In genomic region chr11:61687595-61687994, GRCm38 (mm10) we compare ENCODE assay signal across 18 mouse cellular contexts. TPM values are rescaled to one million over a fixed set of nuclear protein-coding genes. Genes with fewer than 3 reads are reported as not detected.
DNase-seq lines count a peak whose midpoint lies in the region; ATAC-seq and TF ChIP-seq lines count a peak whose summit lies in the region.
"Had no signal": no experiment of that assay in that cellular context is flagged by ENCODE, and none has a peak within 500 bp of the region (broad histone marks: within the 10 kb centered on the region; RNA-seq: fewer than 3 reads in every experiment).

No protein-coding gene starts in this region.

- H3K27me3 ChIP-seq in heart, embryonic 15.5 days, result peaks cover 24% of the 10 kb centered on the region
- peaks cover 43% of the 10 kb centered on the region for H3K27me3 ChIP-seq in embryonic facial prominence, embryonic 10.5 days (replicated peaks; ENCODE audit: low read depth, poor library complexity, severe bottlenecking)
- peaks cover 3% of the 10 kb centered on the region; the same call in 1 of the 2 replicates for H3K27me3 ChIP-seq in liver, embryonic 14.5 days (ENCODE audit: control insufficient read depth, insufficient read depth, low read length)
- H3K27me3 ChIP-seq in hindbrain, embryonic 13.5 days, result peaks cover 52% of the 10 kb centered on the region

- 0 out of 2 replicates have a peak, but pooled peaks have one; percentile 21 for ATAC-seq in heart, embryonic 15.5 days (replicated peaks; ENCODE audit: insufficient number of reproducible peaks, insufficient read depth, low FRiP score, low read depth)
- ATAC-seq in liver, embryonic 14.5 days (ENCODE audit: insufficient read depth), result no peak
- no peak for ATAC-seq in hindbrain, embryonic 13.5 days (ENCODE audit: low FRiP score)

- intact Hi-C loops in heart, postnatal 10 days (cut with DNase I), result no loop called here

- no peak overlapping the region for H3K27ac ChIP-seq in heart, embryonic 15.5 days
- H3K27ac ChIP-seq in embryonic facial prominence, embryonic 10.5 days (replicated peaks), result no peak overlapping the region
- no peak overlapping the region for H3K27ac ChIP-seq in liver, embryonic 14.5 days
- no peak overlapping the region for H3K27ac ChIP-seq in hindbrain, embryonic 13.5 days
- H3K27ac ChIP-seq: hindbrain, embryonic 12.5 days; neural tube, embryonic 15.5 days had no signal

- H3K9me3 ChIP-seq in heart, embryonic 15.5 days (replicated peaks), result no peaks in the 10 kb centered on the region
- H3K9me3 ChIP-seq in embryonic facial prominence, embryonic 10.5 days, result no peaks in the 10 kb centered on the region
- no peaks in the 10 kb centered on the region for H3K9me3 ChIP-seq in liver, embryonic 14.5 days (ENCODE audit: control insufficient read depth, low read length)
- H3K9me3 ChIP-seq in hindbrain, embryonic 13.5 days, result no peaks in the 10 kb centered on the region
- H3K9me3 ChIP-seq: hindbrain, embryonic 12.5 days; neural tube, embryonic 15.5 days had no signal

- no peak for TF ChIP-seq EP300 in liver, embryonic 14.5 days (IDR thresholded peaks at IDR 0.05; ENCODE audit: low read depth)

- H3K36me3 ChIP-seq in heart, embryonic 15.5 days, result no peaks in the 10 kb centered on the region
- H3K36me3 ChIP-seq in embryonic facial prominence, embryonic 10.5 days (replicated peaks), result no peaks in the 10 kb centered on the region
- H3K36me3 ChIP-seq in liver, embryonic 14.5 days (replicated peaks; ENCODE audit: control insufficient read depth, insufficient read depth, low read depth), result no peaks in the 10 kb centered on the region
- no peaks in the 10 kb centered on the region for H3K36me3 ChIP-seq in hindbrain, embryonic 13.5 days
- H3K36me3 ChIP-seq: hindbrain, embryonic 12.5 days; neural tube, embryonic 15.5 days had no signal

- H3K9ac ChIP-seq in heart, embryonic 15.5 days, result no peak overlapping the region
- peak overlapping the region; percentile 31; the same call in 1 of the 2 replicates for H3K9ac ChIP-seq in liver, embryonic 14.5 days (replicated peaks)
- H3K9ac ChIP-seq in hindbrain, embryonic 13.5 days, result no peak overlapping the region
- H3K9ac ChIP-seq: hindbrain, embryonic 12.5 days; neural tube, embryonic 15.5 days had no signal

- DNase-seq in heart, postnatal 10 days, result no peak
- peak; percentile 75 for DNase-seq in 3T3-L1 (ENCODE audit: low read depth, low spot score)
- peak; percentile 33 for DNase-seq in embryonic facial prominence, embryonic 10.5 days (ENCODE audit: low spot score)
- no peak for DNase-seq in liver, embryonic 14.5 days (ENCODE audit: low read depth in 3 of 3, low spot score in 3 of 3)
- DNase-seq in spleen, postnatal 4 days (ENCODE audit: low spot score in 2 of 2), result no peak
- DNase-seq in cerebellum, postnatal 10 days, result no peak
- DNase-seq: adrenal gland, adult 8-10 months; cerebellum, postnatal 25 days; heart, adult 11 months; kidney, postnatal 14 days; lung, adult 18-20 months; right cerebral cortex, adult 18-20 months had no signal

- H3K4me3 ChIP-seq in heart, embryonic 15.5 days, result no peak overlapping the region
- no peak overlapping the region for H3K4me3 ChIP-seq in embryonic facial prominence, embryonic 10.5 days
- peak overlapping the region in 1 of 2 experiments; percentile 87; a peak in 2 of 4 replicates for H3K4me3 ChIP-seq in liver, embryonic 14.5 days (ENCODE audit: insufficient read depth in 1 of 2, low read depth in 2 of 2, low read length in 2 of 2)
- no peak overlapping the region for H3K4me3 ChIP-seq in hindbrain, embryonic 13.5 days
- H3K4me3 ChIP-seq: hindbrain, embryonic 12.5 days; neural tube, embryonic 15.5 days had no signal

- peaks cover 61% of the 10 kb centered on the region for H3K4me1 ChIP-seq in heart, embryonic 15.5 days (replicated peaks)
- H3K4me1 ChIP-seq in embryonic facial prominence, embryonic 10.5 days, result peaks cover 40% of the 10 kb centered on the region
- peaks cover 21 to 33% of the 10 kb centered on the region in 2 experiments for H3K4me1 ChIP-seq in liver, embryonic 14.5 days (replicated peaks; ENCODE audit: control insufficient read depth in 2 of 2, insufficient read depth in 2 of 2, low read length in 1 of 2)
- H3K4me1 ChIP-seq in hindbrain, embryonic 13.5 days (replicated peaks), result peaks cover 12% of the 10 kb centered on the region

- no peak overlapping the region for H3K4me2 ChIP-seq in heart, embryonic 15.5 days
- peak overlapping the region; percentile 90 for H3K4me2 ChIP-seq in liver, embryonic 14.5 days (ENCODE audit: low read depth)
- H3K4me2 ChIP-seq in hindbrain, embryonic 13.5 days, result no peak overlapping the region
- H3K4me2 ChIP-seq: hindbrain, embryonic 12.5 days; neural tube, embryonic 15.5 days had no signal

- no peak for TF ChIP-seq CTCF in liver, embryonic 14.5 days (IDR thresholded peaks at IDR 0.05; ENCODE audit: low read depth)

- 43% methylated on average over 2 of the region's 2 CpGs for WGBS in heart, embryonic 15.5 days
- 55% methylated on average over 2 of the region's 2 CpGs for whole genome bisulfite sequencing in embryonic facial prominence, embryonic 10.5 days
- 26% methylated on average over 2 of the region's 2 CpGs for WGBS in liver, embryonic 14.5 days (ENCODE audit: insufficient replicate concordance)
- 54% methylated on average over 2 of the region's 2 CpGs for WGBS in hindbrain, embryonic 13.5 days

RNA-seq across cellular contexts. Expression of gene Fam83g, which starts 3.7 kb away (rescaled TPM):
- 0.68 and 1.4 TPM in 2 replicates for polyA plus RNA-seq in heart, embryonic 15.5 days (2015; fragmentation: Nextera tagmentation; extraction: Ambion mirVana)
- under 1 TPM; 0.12 to 0.29 TPM for total RNA-seq in heart, postnatal 10 days (2021)
- 2.2 and 2.3 TPM in 2 replicates for polyA plus RNA-seq in embryonic facial prominence, embryonic 10.5 days (2016; fragmentation: Nextera tagmentation; extraction: Ambion mirVana)
- polyA plus RNA-seq in liver, embryonic 14.5 days (2012; rRNA removed), result 3.9 and 4.4 TPM in 2 replicates
- 4.4 and 5.4 TPM in 2 replicates for polyA plus RNA-seq in liver, embryonic 14.5 days (2014; fragmentation: Nextera tagmentation; extraction: Ambion mirVana)
- polyA plus RNA-seq in hindbrain, embryonic 13.5 days (2015; fragmentation: Nextera tagmentation; extraction: Ambion mirVana), result 0.13 and 0.19 TPM in 2 replicates
- total RNA-seq: megakaryocyte-erythroid progenitor cell, adult 5-6 weeks; monocyte, adult 5-6 weeks had no signal

RNA-seq across cellular contexts. Expression of gene Slc5a10, which starts 33.0 kb away (rescaled TPM):
- 0.08 TPM in 1 of 2 replicates, not detected in the other for polyA plus RNA-seq in heart, embryonic 15.5 days (2015; fragmentation: Nextera tagmentation; extraction: Ambion mirVana)
- not detected for total RNA-seq in heart, postnatal 10 days (2021)
- polyA plus RNA-seq in embryonic facial prominence, embryonic 10.5 days (2016; fragmentation: Nextera tagmentation; extraction: Ambion mirVana), result 0.14 TPM in 1 of 2 replicates, not detected in the other
- polyA plus RNA-seq in liver, embryonic 14.5 days (2012; rRNA removed), result not detected in 2 replicates
- polyA plus RNA-seq in liver, embryonic 14.5 days (2014; fragmentation: Nextera tagmentation; extraction: Ambion mirVana), result not detected in 2 replicates
- not detected in 2 replicates for polyA plus RNA-seq in hindbrain, embryonic 13.5 days (2015; fragmentation: Nextera tagmentation; extraction: Ambion mirVana)
- total RNA-seq: megakaryocyte-erythroid progenitor cell, adult 5-6 weeks; monocyte, adult 5-6 weeks had no signal
- polyA plus RNA-seq: hindbrain, embryonic 12.5 days; neural tube, embryonic 15.5 days had no signal

RNA-seq across cellular contexts. Expression of gene Grap, which starts 34.5 kb away (rescaled TPM):
- 9.3 and 13.5 TPM in 2 replicates for polyA plus RNA-seq in heart, embryonic 15.5 days (2015; fragmentation: Nextera tagmentation; extraction: Ambion mirVana)
- total RNA-seq in heart, postnatal 10 days (2021), result 10 to 100 TPM; 13.4 to 14.4 TPM
- polyA plus RNA-seq in embryonic facial prominence, embryonic 10.5 days (2016; fragmentation: Nextera tagmentation; extraction: Ambion mirVana), result 6.0 and 6.5 TPM in 2 replicates
- polyA plus RNA-seq in liver, embryonic 14.5 days (2012; rRNA removed), result 2.1 and 2.2 TPM in 2 replicates
- polyA plus RNA-seq in liver, embryonic 14.5 days (2014; fragmentation: Nextera tagmentation; extraction: Ambion mirVana), result 1.6 and 1.9 TPM in 2 replicates
- polyA plus RNA-seq in hindbrain, embryonic 13.5 days (2015; fragmentation: Nextera tagmentation; extraction: Ambion mirVana), result 10.2 and 11.0 TPM in 2 replicates

Comparison
In these comparisons a context has a peak if more than half of its experiments do, and no peak if none do; other contexts are left out.
1. DNase-seq: peak in 3T3-L1 (single experiment) and embryonic facial prominence, embryonic 10.5 days (single experiment); none in heart, postnatal 10 days (0 of 2), liver, embryonic 14.5 days (0 of 3), spleen, postnatal 4 days (0 of 2) and cerebellum, postnatal 10 days (0 of 2).